Mouse (Mus musculus): ENCODE data around the gene Aaed1. TPM values are rescaled to one million over a fixed set of nuclear protein-coding genes. Genes with fewer than 3 reads are reported as not detected.

Gene Aaed1
- total RNA-seq, 2 experiments from 2014 or later, result 36.5 to 41.9 TPM

- DNase-seq (ENCODE audit: low spot score in 2 of 2), result no peak
Observed at GRCm38 (mm10) chr13:64309842-64310241, 2.7 kb downstream of the Aaed1 start.

GRCm38 (mm10) chr13:64309036-64309435 is 3.5 kb downstream of the Aaed1 start:
- DNase-seq (ENCODE audit: low spot score in 2 of 2), result no peak

- no peak for DNase-seq (ENCODE audit: low spot score in 2 of 2)
Observed at GRCm38 (mm10) chr13:64307508-64307907, 5.0 kb downstream of the Aaed1 start.

GRCm38 (mm10) chr13:64306078-64306477 is 6.4 kb downstream of the Aaed1 start:
- DNase-seq (ENCODE audit: low spot score in 2 of 2), result peak; percentile 28 to 46

- no peak for DNase-seq (ENCODE audit: low spot score in 2 of 2)
Observed at GRCm38 (mm10) chr13:64299069-64299468, 13.4 kb downstream of the Aaed1 start.

GRCm38 (mm10) chr13:64286791-64287190 is 25.7 kb downstream of the Aaed1 start:
- DNase-seq (ENCODE audit: low spot score in 2 of 2), result no peak

GRCm38 (mm10) chr13:64286321-64286720 is 26.2 kb downstream of the Aaed1 start:
- no peak for DNase-seq (ENCODE audit: low spot score in 2 of 2)

- no peak for DNase-seq (ENCODE audit: low spot score in 2 of 2)
Observed at GRCm38 (mm10) chr13:64284676-64285075, 27.8 kb downstream of the Aaed1 start.

GRCm38 (mm10) chr13:64280940-64281339 is 31.6 kb downstream of the Aaed1 start:
- DNase-seq (ENCODE audit: low spot score in 2 of 2), result no peak

- no peak for DNase-seq (ENCODE audit: low spot score in 2 of 2)
Observed at GRCm38 (mm10) chr13:64275754-64276127, 36.8 kb downstream of the Aaed1 start.

GRCm38 (mm10) chr13:64274879-64275753 is 37.4 kb downstream of the Aaed1 start, which contains the start of gene Cdc14b:
TSS of gene Cdc14b (minus strand) at chr13:64275290.
- peak in 1 of 2 experiments; percentile 37 for DNase-seq (ENCODE audit: low spot score in 2 of 2)

GRCm38 (mm10) chr13:64273891-64274844 is 38.3 kb downstream of the Aaed1 start:
- DNase-seq (ENCODE audit: low spot score in 2 of 2), result peak in 1 of 2 experiments; percentile 25

GRCm38 (mm10) chr13:64273352-64273751 is 39.2 kb downstream of the Aaed1 start:
- DNase-seq (ENCODE audit: low spot score in 2 of 2), result no peak

- no peak for DNase-seq (ENCODE audit: low spot score in 2 of 2)
Observed at GRCm38 (mm10) chr13:64268384-64268783, 44.1 kb downstream of the Aaed1 start.

GRCm38 (mm10) chr13:64267151-64267550 is 45.4 kb downstream of the Aaed1 start:
- DNase-seq (ENCODE audit: low spot score in 2 of 2), result no peak

GRCm38 (mm10) chr13:64264586-64264985 is 47.9 kb downstream of the Aaed1 start:
- DNase-seq (ENCODE audit: low spot score in 2 of 2), result no peak

GRCm38 (mm10) chr13:64259903-64260302 is 52.6 kb downstream of the Aaed1 start:
- no peak for DNase-seq (ENCODE audit: low spot score in 2 of 2)

GRCm38 (mm10) chr13:64258516-64258821 is 54.0 kb downstream of the Aaed1 start:
- no peak for DNase-seq (ENCODE audit: low spot score in 2 of 2)

- DNase-seq (ENCODE audit: low spot score in 2 of 2), result no peak
Observed at GRCm38 (mm10) chr13:64257814-64258515, 54.5 kb downstream of the Aaed1 start.

GRCm38 (mm10) chr13:64257010-64257813 is 55.3 kb downstream of the Aaed1 start:
- no peak for DNase-seq (ENCODE audit: low spot score in 2 of 2)

All from gastrocnemius, postnatal 4 days (tissue).